Mouse (Mus musculus) C2C12 (cell line): ENCODE data around the gene Armt1.

Experiments used
- CTCF ChIP-seq: IDR thresholded peaks from one replicate; pipeline ENCODE4 v1.5.1; 2011; ENCODE audit not compliant: control insufficient read depth, insufficient read depth, insufficient read length
- FOSL1 ChIP-seq: IDR thresholded peaks from one replicate; pipeline ENCODE4 v1.8.0; 2011; ENCODE audit warnings: mild to moderate bottlenecking, low read length; ENCODE audit not compliant: poor library complexity, insufficient read depth, severe bottlenecking
- MAX ChIP-seq: IDR thresholded peaks from one replicate; pipeline ENCODE4 v1.6.1; 2011; ENCODE audit warnings: mild to moderate bottlenecking, control low read depth
- MYOD1 ChIP-seq: IDR thresholded peaks from one replicate; pipeline ENCODE4 v1.6.1; 2011; ENCODE audit warnings: low read depth; ENCODE audit not compliant: control insufficient read depth, insufficient read length
- MYOG ChIP-seq: IDR thresholded peaks from one replicate; pipeline ENCODE4 v1.6.1; 2011; ENCODE audit not compliant: control insufficient read depth, insufficient read length; ENCODE audit errors: extremely low read depth

DNA sequence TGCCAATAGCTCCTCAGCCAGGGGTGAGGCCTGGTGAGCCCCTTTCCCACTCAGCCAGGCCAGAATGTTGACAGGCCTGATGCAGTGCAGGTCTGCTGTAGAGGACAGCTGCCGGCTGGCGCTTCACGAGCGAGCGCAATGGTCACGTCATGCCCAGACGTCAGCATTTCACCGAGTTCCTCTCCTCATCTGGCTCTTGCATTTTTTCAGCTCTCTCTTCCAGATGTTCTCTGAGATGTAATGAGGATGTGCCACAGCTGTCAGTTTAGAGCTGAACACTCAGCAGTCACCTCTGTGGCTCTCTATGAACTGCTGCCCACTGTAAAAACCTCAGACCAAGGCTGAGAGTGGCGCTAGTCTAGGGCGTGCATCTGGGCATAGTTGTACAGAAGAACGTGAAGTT lies 41.3 kb downstream of the Armt1 start:
- no peak for TF ChIP-seq CTCF
- no peak for TF ChIP-seq MYOG
- no peak for TF ChIP-seq MYOD1
- no peak for TF ChIP-seq MAX
- TF ChIP-seq FOSL1: no peak
